Mouse (Mus musculus): ENCODE measurements at regions not wholly inside any gene's neighbourhood (a gene's known extent, or its start where the extent isn't known, plus 50 kb on each side); places are given as distances from the start of the nearest gene placed in this dataset.
"Not testable (repeated sequence)": the region's sequence is repeated elsewhere in the genome, so short reads cannot be mapped to it uniquely, and the experiment has no call there.

DNA sequence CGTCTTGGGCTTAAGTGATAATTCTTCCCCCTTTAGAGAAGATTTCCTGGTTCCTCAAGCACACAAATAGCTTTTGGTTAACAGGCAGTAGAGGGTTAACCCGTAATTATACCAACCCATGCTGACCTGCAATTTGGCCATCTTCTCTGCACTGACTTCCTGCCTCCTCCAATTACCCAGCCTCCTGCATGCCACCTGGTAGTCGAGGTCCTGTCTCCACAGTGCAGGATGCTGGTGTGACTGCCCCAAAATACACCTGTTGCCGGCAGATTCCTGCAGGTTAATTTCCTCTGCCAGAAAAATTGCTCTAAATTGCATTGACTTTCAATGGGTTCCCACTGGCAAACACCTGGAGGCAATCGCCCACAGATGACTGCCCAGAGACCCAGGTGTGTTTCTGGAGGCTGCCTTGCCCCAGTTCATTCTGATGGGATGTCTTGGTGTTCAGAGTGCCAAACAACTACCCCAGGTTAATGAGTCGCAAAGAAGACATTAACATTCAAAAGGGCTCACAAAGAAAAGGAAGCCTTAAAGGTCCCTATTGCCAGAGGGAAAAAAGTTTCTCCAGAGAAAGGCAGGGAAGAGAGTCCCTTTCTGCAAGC, 591.5 kb upstream of the Ptbp2 start:
- no peak for TF ChIP-seq MAX (IDR thresholded peaks at IDR 0.05)
- no peak for TF ChIP-seq MYOD1 (IDR thresholded peaks at IDR 0.05; ENCODE audit: control insufficient read depth, insufficient read length, low read depth)
- H3K79me2 ChIP-seq (ENCODE audit: control insufficient read depth, insufficient read depth), result no peaks in the 10 kb centered on the region
- no peaks in the 10 kb centered on the region for H3K27me3 ChIP-seq (ENCODE audit: control insufficient read depth, insufficient read depth, insufficient read length)
- no peak overlapping the region for H3K4me3 ChIP-seq (ENCODE audit: insufficient read depth, poor library complexity, severe bottlenecking)
- no peaks in the 10 kb centered on the region for H3K36me3 ChIP-seq (ENCODE audit: control insufficient read depth, insufficient read depth)
- H3K79me3 ChIP-seq (ENCODE audit: low read depth), result no peaks in the 10 kb centered on the region
- H3ac ChIP-seq (ENCODE audit: control insufficient read depth, insufficient read length, low read depth), result no peak overlapping the region

GRCm38 (mm10) chr3:120342747-120343377, 558.6 kb upstream of the Ptbp2 start:
- H3K4me3 ChIP-seq (ENCODE audit: insufficient read depth, poor library complexity, severe bottlenecking), result no peak overlapping the region
- H3K79me3 ChIP-seq (ENCODE audit: low read depth), result no peaks in the 10 kb centered on the region
- H3K36me3 ChIP-seq (ENCODE audit: control insufficient read depth, insufficient read depth), result no peaks in the 10 kb centered on the region
- no peaks in the 10 kb centered on the region for H3K27me3 ChIP-seq (ENCODE audit: control insufficient read depth, insufficient read depth, insufficient read length)
- no peaks in the 10 kb centered on the region for H3K79me2 ChIP-seq (ENCODE audit: control insufficient read depth, insufficient read depth)
- no peak overlapping the region for H3ac ChIP-seq (ENCODE audit: control insufficient read depth, insufficient read length, low read depth)
- no peak for TF ChIP-seq CEBPB (IDR thresholded peaks at IDR 0.05; ENCODE audit: low read depth)
- no peak for TF ChIP-seq FOSL1 (IDR thresholded peaks at IDR 0.05; ENCODE audit: insufficient read depth, low read length, poor library complexity, severe bottlenecking)
- TF ChIP-seq MYOD1 (IDR thresholded peaks at IDR 0.05; ENCODE audit: control insufficient read depth, insufficient read length, low read depth), result no peak
- TF ChIP-seq CTCF (IDR thresholded peaks at IDR 0.05; ENCODE audit: control insufficient read depth, insufficient read depth, insufficient read length), result no peak
- no peak for TF ChIP-seq USF1 (IDR thresholded peaks at IDR 0.05; ENCODE audit: low read depth)
- TF ChIP-seq MAX (IDR thresholded peaks at IDR 0.05), result no peak
- TF ChIP-seq MYOG (IDR thresholded peaks at IDR 0.05; ENCODE audit: control insufficient read depth, extremely low read depth, insufficient read length), result no peak

GRCm38 (mm10) chr3:120341882-120342281, 557.6 kb upstream of the Ptbp2 start:
- Histone ChIP-seq H3K79me3 (ENCODE audit: low read depth) (no peaks in the 10 kb centered on the region), H3K36me3 (ENCODE audit: control insufficient read depth, insufficient read depth) (no peaks in the 10 kb centered on the region), H3K27me3 (ENCODE audit: control insufficient read depth, insufficient read depth, insufficient read length) (no peaks in the 10 kb centered on the region), H3K79me2 (ENCODE audit: control insufficient read depth, insufficient read depth) (no peaks in the 10 kb centered on the region), H3K4me3 (ENCODE audit: insufficient read depth, poor library complexity, severe bottlenecking) (no peak overlapping the region), H3ac (ENCODE audit: control insufficient read depth, insufficient read length, low read depth) (no peak overlapping the region)
- TF ChIP-seq MYOG (IDR thresholded peaks at IDR 0.05; ENCODE audit: control insufficient read depth, extremely low read depth, insufficient read length), result no peak

- no peaks in the 10 kb centered on the region for H3K79me2 ChIP-seq (ENCODE audit: control insufficient read depth, insufficient read depth)
- no peaks in the 10 kb centered on the region for H3K36me3 ChIP-seq (ENCODE audit: control insufficient read depth, insufficient read depth)
- no peaks in the 10 kb centered on the region for H3K27me3 ChIP-seq (ENCODE audit: control insufficient read depth, insufficient read depth, insufficient read length)
- no peak overlapping the region for H3ac ChIP-seq (ENCODE audit: control insufficient read depth, insufficient read length, low read depth)
- no peak overlapping the region for H3K4me3 ChIP-seq (ENCODE audit: insufficient read depth, poor library complexity, severe bottlenecking)
- H3K79me3 ChIP-seq (ENCODE audit: low read depth), result no peaks in the 10 kb centered on the region
- TF ChIP-seq CEBPB (IDR thresholded peaks at IDR 0.05; ENCODE audit: low read depth) (no peak), MYOG (IDR thresholded peaks at IDR 0.05; ENCODE audit: control insufficient read depth, extremely low read depth, insufficient read length) (no peak), MAX (IDR thresholded peaks at IDR 0.05) (no peak), CTCF (IDR thresholded peaks at IDR 0.05; ENCODE audit: control insufficient read depth, insufficient read depth, insufficient read length) (no peak), FOSL1 (IDR thresholded peaks at IDR 0.05; ENCODE audit: insufficient read depth, low read length, poor library complexity, severe bottlenecking) (no peak), MYOD1 (IDR thresholded peaks at IDR 0.05; ENCODE audit: control insufficient read depth, insufficient read length, low read depth) (no peak), USF1 (IDR thresholded peaks at IDR 0.05; ENCODE audit: low read depth) (no peak)
These were observed 551.7 kb upstream of the Ptbp2 start for GRCm38 (mm10) chr3:120335843-120336585.

GRCm38 (mm10) chr3:120307042-120307441, 522.8 kb upstream of the Ptbp2 start:
- H3K27me3 ChIP-seq (ENCODE audit: control insufficient read depth, insufficient read depth, insufficient read length); H3K79me2 ChIP-seq (ENCODE audit: control insufficient read depth, insufficient read depth); H3K36me3 ChIP-seq (ENCODE audit: control insufficient read depth, insufficient read depth); H3ac ChIP-seq (ENCODE audit: control insufficient read depth, insufficient read length, low read depth); H3K4me3 ChIP-seq (ENCODE audit: insufficient read depth, poor library complexity, severe bottlenecking); H3K79me3 ChIP-seq (ENCODE audit: low read depth): not testable (repeated sequence)

- Histone ChIP-seq H3K4me3 (ENCODE audit: insufficient read depth, poor library complexity, severe bottlenecking) (no peak overlapping the region), H3K79me3 (ENCODE audit: low read depth) (no peaks in the 10 kb centered on the region), H3K27me3 (ENCODE audit: control insufficient read depth, insufficient read depth, insufficient read length) (no peaks in the 10 kb centered on the region), H3ac (ENCODE audit: control insufficient read depth, insufficient read length, low read depth) (no peak overlapping the region), H3K79me2 (ENCODE audit: control insufficient read depth, insufficient read depth) (no peaks in the 10 kb centered on the region), H3K36me3 (ENCODE audit: control insufficient read depth, insufficient read depth) (no peaks in the 10 kb centered on the region)
- TF ChIP-seq FOSL1 (IDR thresholded peaks at IDR 0.05; ENCODE audit: insufficient read depth, low read length, poor library complexity, severe bottlenecking), result no peak
- no peak for TF ChIP-seq CTCF (IDR thresholded peaks at IDR 0.05; ENCODE audit: control insufficient read depth, insufficient read depth, insufficient read length)
- TF ChIP-seq MYOD1 (IDR thresholded peaks at IDR 0.05; ENCODE audit: control insufficient read depth, insufficient read length, low read depth), result no peak
- no peak for TF ChIP-seq MAX (IDR thresholded peaks at IDR 0.05)
- TF ChIP-seq CEBPB (IDR thresholded peaks at IDR 0.05; ENCODE audit: low read depth), result no peak
- no peak for TF ChIP-seq MYOG (IDR thresholded peaks at IDR 0.05; ENCODE audit: control insufficient read depth, extremely low read depth, insufficient read length)
- no peak for TF ChIP-seq USF1 (IDR thresholded peaks at IDR 0.05; ENCODE audit: low read depth)
These were observed 521.3 kb upstream of the Ptbp2 start for GRCm38 (mm10) chr3:120305608-120306007.

Data from C2C12 (cell line).